In genomic region chr8:34485346-34485745, GRCm38 (mm10) we compare ENCODE assay signal across 11 mouse cellular contexts.
"Had no signal": no experiment of that assay in that cellular context is flagged by ENCODE, and none has a peak within 500 bp of the region (broad histone marks: within the 10 kb centered on the region; RNA-seq: fewer than 3 reads in every experiment).

No protein-coding gene starts in this region.

- H3K4me3 ChIP-seq: limb, embryonic 12.5 days; limb, embryonic 15.5 days; neural tube, embryonic 12.5 days; neural tube, embryonic 15.5 days had no signal

- H3K9me3 ChIP-seq: limb, embryonic 15.5 days; neural tube, embryonic 12.5 days; neural tube, embryonic 15.5 days had no signal

- DNase-seq: right cerebral cortex, postnatal 14 days; right cerebral cortex, postnatal 4 days had no signal

- H3K27me3 ChIP-seq: limb, embryonic 12.5 days; limb, embryonic 15.5 days; neural tube, embryonic 12.5 days; neural tube, embryonic 15.5 days had no signal

- H3K4me2 ChIP-seq: limb, embryonic 12.5 days; limb, embryonic 15.5 days; liver, embryonic 11.5 days; lung, embryonic 14.5 days; neural tube, embryonic 12.5 days; neural tube, embryonic 15.5 days had no signal

- H3K9ac ChIP-seq: limb, embryonic 12.5 days; limb, embryonic 15.5 days; liver, embryonic 14.5 days; liver, postnatal 0 days; lung, embryonic 14.5 days; neural tube, embryonic 12.5 days; neural tube, embryonic 15.5 days had no signal

- H3K27ac ChIP-seq: limb, embryonic 12.5 days; limb, embryonic 15.5 days; liver, embryonic 14.5 days; macrophage; neural tube, embryonic 12.5 days; neural tube, embryonic 15.5 days had no signal

- H3K4me1 ChIP-seq: limb, embryonic 12.5 days; limb, embryonic 15.5 days; neural tube, embryonic 12.5 days had no signal

- H3K36me3 ChIP-seq: limb, embryonic 12.5 days; limb, embryonic 15.5 days; neural tube, embryonic 12.5 days; neural tube, embryonic 15.5 days had no signal
